9 mouse cellular contexts compared by ENCODE assay signal in genomic region chr1:78203086-78203614, GRCm38 (mm10). TPM values are rescaled to one million over a fixed set of nuclear protein-coding genes. Genes with fewer than 3 reads are reported as not detected.
DNase-seq lines count a peak whose midpoint lies in the region; ATAC-seq and TF ChIP-seq lines count a peak whose summit lies in the region.
"Had no signal": no experiment of that assay in that cellular context is flagged by ENCODE, and none has a peak within 500 bp of the region (broad histone marks: within the 10 kb centered on the region; RNA-seq: fewer than 3 reads in every experiment).

No protein-coding gene starts in this region.

- no peak for TF ChIP-seq CTCF in spleen, adult 2 months (IDR thresholded peaks at IDR 0.05; ENCODE audit: extremely low read depth, insufficient read depth, insufficient read length, insufficient replicate concordance)

- no peak for TF ChIP-seq POLR2A in spleen, adult 2 months (IDR thresholded peaks at IDR 0.05; ENCODE audit: low read depth, low read length)

- H3K4me2 ChIP-seq in liver, embryonic 16.5 days (ENCODE audit: low read depth, low read length), result peak overlapping the region; percentile 38; the same call in 1 of the 2 replicates

- no peaks in the 10 kb centered on the region for H3K4me1 ChIP-seq in spleen, adult 2 months (ENCODE audit: control insufficient read depth, insufficient read depth, insufficient read length)
- no peaks in the 10 kb centered on the region for H3K4me1 ChIP-seq in liver, embryonic 16.5 days (ENCODE audit: control insufficient read depth, low read depth, low read length)

- H3K27me3 ChIP-seq in spleen, adult 2 months (ENCODE audit: control insufficient read depth, insufficient read depth, low read length), result peaks cover 28% of the 10 kb centered on the region
- H3K27me3 ChIP-seq in liver, embryonic 16.5 days (ENCODE audit: control insufficient read depth, insufficient read depth, low read depth, low read length), result peaks cover 91% of the 10 kb centered on the region

- H3K36me3 ChIP-seq in spleen, adult 2 months (ENCODE audit: control insufficient read depth, insufficient read depth, low read length), result no peaks in the 10 kb centered on the region
- no peaks in the 10 kb centered on the region for H3K36me3 ChIP-seq in liver, embryonic 16.5 days (ENCODE audit: control insufficient read depth, insufficient read depth)

- peak overlapping the region; percentile 47; the same call in 1 of the 2 replicates for H3K4me3 ChIP-seq in spleen, adult 2 months (ENCODE audit: extremely low read depth, insufficient read depth, insufficient read length)
- peak overlapping the region; percentile 40; the same call in 1 of the 2 replicates for H3K4me3 ChIP-seq in liver, embryonic 16.5 days (ENCODE audit: low read depth, low read length)

- H3K9me3 ChIP-seq in liver, embryonic 16.5 days (replicated peaks; ENCODE audit: control insufficient read depth, low read length), result no peaks in the 10 kb centered on the region

- ATAC-seq in liver, embryonic 16.5 days (ENCODE audit: low read depth), result no peak
- no peak for ATAC-seq in CD4-positive, CD25-positive, alpha-beta regulatory T cell, adult 4 months

- WGBS in spleen, adult 2 months, result 5% methylated on average over 14 of the region's 14 CpGs
- 2% methylated on average over 14 of the region's 14 CpGs for WGBS in liver, embryonic 16.5 days (ENCODE audit: insufficient replicate concordance)

- peak; percentile 37 to 56 for DNase-seq in cerebellum, postnatal 10 days
- DNase-seq in cerebellum, adult 11 months, result no peak
- DNase-seq in spleen, adult 2 months (ENCODE audit: low read depth in 1 of 2, low spot score in 2 of 2), result no peak
- DNase-seq in spleen, postnatal 4 days (ENCODE audit: low spot score in 2 of 2), result no peak
- no peak for DNase-seq in adrenal gland, postnatal 10 days
- DNase-seq in adrenal gland, postnatal 4 days (ENCODE audit: low spot score in 2 of 2), result no peak

- H3K27ac ChIP-seq in spleen, adult 2 months (ENCODE audit: insufficient read depth, low read length), result no peak overlapping the region
- H3K27ac ChIP-seq in liver, embryonic 16.5 days (ENCODE audit: low read length), result no peak overlapping the region

- H3K9ac ChIP-seq in liver, embryonic 16.5 days (ENCODE audit: low read depth, low read length), result no peak overlapping the region

RNA-seq across cellular contexts. Expression of gene Pax3, which starts 6.2 kb away (rescaled TPM):
- polyA plus RNA-seq in spleen, adult 2 months (2012; rRNA removed), result 0.26 TPM in 1 of 2 replicates, not detected in the other
- not detected in 2 replicates for polyA plus RNA-seq in liver, embryonic 16.5 days (2015; fragmentation: Nextera tagmentation; extraction: Ambion mirVana)
- total RNA-seq in adrenal gland, postnatal 10 days (2021), result under 1 TPM in 1 of 2 experiments, not detected in 1; 0.88 TPM
- not detected for polyA plus RNA-seq in CD4-positive, CD25-positive, alpha-beta regulatory T cell, adult 4 months (2017; shearing (Covaris generic))
- not detected for total RNA-seq in adrenal gland, postnatal 4 days (2021)
- total RNA-seq: gastrocnemius, adult 8-10 months had no signal

Comparison
In these comparisons a context has a peak if more than half of its experiments do, and no peak if none do; other contexts are left out.
1. DNase-seq: peak in cerebellum, postnatal 10 days (2 of 2); none in cerebellum, adult 11 months (single experiment), spleen, adult 2 months (0 of 2), spleen, postnatal 4 days (0 of 2), adrenal gland, postnatal 10 days (single experiment) and adrenal gland, postnatal 4 days (0 of 2).